Mouse (Mus musculus) bone marrow, adult 2 months (tissue): ENCODE data around the gene Mamstr. TPM values are rescaled to one million over a fixed set of nuclear protein-coding genes. Genes with fewer than 3 reads are reported as not detected.

Experiments used
- H3K27ac ChIP-seq: fragments of 200-500 bp; 2 replicates; pipeline ENCODE4 v1.5.1; 2012; ENCODE audit warnings: low read depth, mild to moderate bottlenecking, control low read depth, inconsistent platforms, low read length; ENCODE audit not compliant: control insufficient read depth, poor library complexity, insufficient read depth
- H3K4me1 ChIP-seq: fragments of 200-500 bp; 2 replicates; pipeline ENCODE4 v1.6.1; 2011; ENCODE audit warnings: low read length; ENCODE audit not compliant: control insufficient read depth, insufficient read depth
- H3K4me3 ChIP-seq: fragments of 200-500 bp; replicated peaks from 2 replicates; pipeline ENCODE3; 2011; ENCODE audit warnings: mild to moderate bottlenecking, low read depth, low read length, control low read depth; ENCODE audit not compliant: control insufficient read depth
- CTCF ChIP-seq: fragments of 200-500 bp; IDR thresholded peaks from 2 replicates; pipeline ENCODE4 v1.5.1; 2011; ENCODE audit warnings: low read length, control low read depth; ENCODE audit not compliant: control insufficient read depth, insufficient read depth
- POLR2A ChIP-seq: fragments of 200-500 bp; IDR thresholded peaks from 2 replicates; pipeline ENCODE4 v1.6.1; 2011; ENCODE audit warnings: low read depth, mild to moderate bottlenecking, control low read depth, low read length, borderline replicate concordance; ENCODE audit not compliant: control insufficient read depth
- WGBS: fragments of 180-500 bp; shearing (Covaris S2); methylation state at CpG from one replicate; pipeline ENCODE4 v1.1.7; 2018; 5-methylcytosine and 5-hydroxymethylcytosine counted together
- polyA plus RNA-seq: library from polyadenylated mRNA; stranded (reverse); fragments of >200 nt; gene quantifications from 2 replicates; pipeline ENCODE4 v1.2.4, GENCODE M21; 2011; ENCODE audit warnings: low replicate concordance; ENCODE audit not compliant: missing spikeins, insufficient read depth, insufficient read length

The Mamstr gene
- polyA plus RNA-seq, 1 experiment, result 1.00 TPM

DNA sequence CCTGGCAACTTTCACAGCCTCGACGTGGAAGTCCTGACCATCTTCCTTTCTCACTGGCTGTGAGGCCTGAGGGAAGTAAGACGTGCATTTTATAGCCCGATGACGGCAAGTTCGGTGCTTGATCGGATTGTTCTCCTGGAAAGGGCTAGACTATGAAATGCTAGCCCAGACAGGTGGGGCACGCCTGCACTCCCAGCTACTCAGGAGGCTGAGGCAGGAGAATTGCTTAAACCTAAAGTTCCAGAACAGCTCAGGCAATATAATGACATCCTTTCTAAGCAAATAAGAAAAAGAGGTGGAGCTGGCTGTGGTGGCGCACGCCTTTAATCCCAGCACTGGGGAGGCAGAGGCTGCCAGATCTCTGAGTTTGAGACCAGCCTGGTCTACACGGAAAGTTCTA is 16.3 kb upstream of the Mamstr start:
- no peak overlapping the region for H3K27ac ChIP-seq
- H3K4me1 ChIP-seq, result no peaks in the 10 kb centered on the region
- 89% methylated on average over 11 of the region's 11 CpGs for WGBS
- TF ChIP-seq POLR2A, result no peak
- no peak for TF ChIP-seq CTCF
- no peak overlapping the region for H3K4me3 ChIP-seq

DNA sequence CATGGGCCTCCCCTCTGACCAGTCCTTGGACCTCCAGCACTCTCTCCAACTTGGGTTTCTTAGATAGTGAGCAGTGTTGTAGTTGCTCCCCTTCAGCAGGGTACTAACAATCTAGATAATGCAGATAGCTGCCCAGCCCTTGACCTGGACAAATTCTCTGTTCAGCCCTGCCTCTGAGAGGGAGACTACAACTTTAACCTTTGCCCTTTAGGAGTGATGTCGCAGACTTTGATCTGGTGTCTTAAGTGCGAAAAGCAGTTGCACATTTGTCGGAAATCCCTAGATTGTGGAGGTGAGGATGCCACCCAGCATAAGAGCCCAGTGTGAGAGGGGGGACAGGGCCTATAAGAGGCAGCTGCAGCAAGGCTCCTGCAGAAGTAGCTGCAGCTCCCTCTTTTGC is 15.1 kb upstream of the Mamstr start:
- no peak overlapping the region for H3K27ac ChIP-seq
- 86% methylated on average over 3 of the region's 3 CpGs for WGBS
- no peak for TF ChIP-seq POLR2A
- no peak for TF ChIP-seq CTCF
- H3K4me3 ChIP-seq, result no peak overlapping the region
- no peaks in the 10 kb centered on the region for H3K4me1 ChIP-seq

DNA sequence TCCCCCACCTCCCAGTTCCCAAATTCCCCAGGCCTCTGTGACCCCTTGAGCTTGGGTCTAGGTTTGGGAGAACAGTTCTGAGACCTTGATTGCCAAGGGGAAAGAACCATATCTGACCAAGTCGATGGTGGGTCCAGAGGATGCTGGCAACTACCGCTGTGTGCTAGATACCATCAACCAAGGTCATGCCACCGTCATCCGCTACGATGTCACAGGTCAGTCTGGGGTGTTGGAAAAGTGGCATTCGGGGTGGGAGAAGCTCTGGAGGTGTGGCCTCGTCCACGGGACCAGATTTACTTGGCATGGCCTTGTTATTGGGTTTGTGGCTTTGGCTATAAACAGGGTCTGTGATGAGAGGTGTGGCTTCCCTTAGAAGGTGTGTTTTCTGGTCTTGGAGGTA is 14.3 kb upstream of the Mamstr start:
- WGBS, result 74% methylated on average over 8 of the region's 8 CpGs
- no peak for TF ChIP-seq POLR2A
- TF ChIP-seq CTCF, result no peak
- Histone ChIP-seq H3K27ac (no peak overlapping the region), H3K4me1 (no peaks in the 10 kb centered on the region), H3K4me3 (no peak overlapping the region)

DNA sequence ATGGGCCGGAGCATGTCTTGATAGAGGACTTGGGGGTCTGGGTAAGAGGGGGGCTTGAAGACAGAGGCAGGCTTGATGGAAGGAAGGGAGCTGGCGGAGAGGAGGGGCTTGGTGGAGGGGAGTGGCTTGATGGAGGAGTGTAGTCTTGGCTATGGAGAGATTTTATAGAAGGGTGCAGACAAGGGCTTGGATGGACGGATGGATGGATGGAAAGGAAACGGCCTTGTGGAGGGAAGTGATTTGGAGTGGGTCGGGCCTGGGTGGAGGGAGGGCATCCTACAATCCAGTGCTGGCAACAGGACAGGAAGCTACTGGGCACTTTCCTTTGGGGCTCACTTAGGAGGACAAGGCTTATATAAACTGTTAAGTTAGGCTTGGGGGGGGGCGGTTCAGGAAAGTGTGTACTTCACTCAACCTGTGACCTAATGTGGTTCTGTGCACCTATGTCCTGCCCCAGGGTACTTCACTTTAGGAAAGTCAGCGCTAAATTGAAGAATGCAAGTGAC is 13.2 kb upstream of the Mamstr start:
- H3K4me1 ChIP-seq, result no peaks in the 10 kb centered on the region
- no peak overlapping the region for H3K4me3 ChIP-seq
- TF ChIP-seq CTCF (no peak), POLR2A (no peak)
- H3K27ac ChIP-seq, result no peak overlapping the region
- 84% methylated on average over 7 of the region's 7 CpGs for WGBS

DNA sequence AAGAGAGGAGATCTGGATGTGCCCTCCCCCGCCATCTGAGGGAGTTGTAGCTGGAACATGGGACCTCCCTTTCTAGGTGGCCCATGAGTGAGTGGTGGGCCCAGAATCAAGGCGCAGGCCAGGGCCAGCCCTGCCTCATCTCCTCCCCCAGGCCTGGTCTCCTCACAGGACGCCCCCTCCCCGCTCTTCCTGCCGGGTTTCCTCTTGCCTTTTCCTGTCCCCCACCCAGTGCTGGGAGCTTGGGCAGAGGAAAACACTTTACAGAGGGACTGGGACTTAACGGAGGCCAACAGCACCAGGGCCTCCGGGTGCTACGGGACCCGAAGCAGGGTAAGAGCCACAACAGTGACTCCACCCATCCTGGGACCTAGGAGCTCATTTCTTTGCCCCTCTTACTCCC is 12.5 kb upstream of the Mamstr start, which contains the start of gene Rasip1:
Rasip1 (plus strand) TSS at position 228 of the 400 bp plus-strand sequence.
- no peak within 1 kb of the TSS for H3K4me3 ChIP-seq
- 60% methylated on average over 9 of the region's 9 CpGs for WGBS
- TF ChIP-seq POLR2A (no peak), CTCF (no peak)
- H3K4me1 ChIP-seq, result no peaks in the 10 kb centered on the region
- H3K27ac ChIP-seq, result peak within 1 kb of the TSS; percentile 24; the same call in 1 of the 2 replicates

DNA sequence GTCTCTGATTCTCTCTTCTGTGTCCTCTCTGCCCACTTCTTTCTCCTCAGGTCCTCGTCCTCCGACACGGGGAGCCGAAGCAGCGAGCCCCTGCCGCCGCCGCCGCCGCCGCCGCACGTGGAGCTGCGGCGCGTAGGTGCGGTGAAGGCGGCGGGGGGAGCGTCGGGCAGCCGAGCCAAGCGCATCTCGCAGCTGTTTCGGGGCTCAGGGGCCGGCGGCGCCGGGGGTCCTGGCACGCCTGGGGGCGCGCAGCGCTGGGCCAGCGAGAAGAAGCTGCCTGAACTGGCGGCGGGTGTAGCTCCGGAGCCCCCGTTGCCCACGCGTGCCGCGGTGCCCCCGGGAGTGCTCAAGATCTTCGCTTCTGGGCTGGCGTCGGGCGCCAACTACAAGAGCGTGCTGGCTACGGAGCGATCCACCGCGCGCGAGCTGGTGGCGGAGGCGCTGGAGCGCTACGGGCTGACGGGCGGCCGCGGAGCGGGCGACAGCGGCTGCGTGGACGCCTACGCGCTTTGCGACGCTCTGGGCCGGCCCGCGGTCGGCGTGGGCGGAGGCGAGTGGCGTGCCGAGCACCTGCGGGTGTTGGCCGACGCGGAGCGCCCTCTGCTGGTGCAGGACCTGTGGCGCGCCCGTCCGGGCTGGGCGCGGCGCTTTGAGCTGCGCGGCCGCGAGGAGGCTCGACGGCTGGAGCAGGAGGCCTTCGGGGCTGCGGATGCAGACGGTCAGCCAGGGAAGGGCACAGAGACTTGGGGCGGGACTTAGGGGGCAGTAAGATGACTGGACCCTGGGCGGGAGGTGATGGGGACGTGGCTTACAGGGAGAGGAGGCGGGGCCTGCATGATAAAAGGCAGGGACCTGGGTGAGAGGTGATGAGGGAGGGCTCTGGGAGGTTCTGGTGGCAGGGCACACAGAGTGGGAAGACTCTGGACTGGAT is 11.1 kb upstream of the Mamstr start:
- peak overlapping the region; percentile 64 for H3K4me3 ChIP-seq
- peak overlapping the region; percentile 24; the same call in 1 of the 2 replicates for H3K27ac ChIP-seq
- no peaks in the 10 kb centered on the region for H3K4me1 ChIP-seq
- WGBS, result 2% methylated on average over 105 of the region's 105 CpGs
- peak; percentile 90 for TF ChIP-seq CTCF
- peak; percentile 51; the same call in 1 of the 2 replicates for TF ChIP-seq POLR2A

DNA sequence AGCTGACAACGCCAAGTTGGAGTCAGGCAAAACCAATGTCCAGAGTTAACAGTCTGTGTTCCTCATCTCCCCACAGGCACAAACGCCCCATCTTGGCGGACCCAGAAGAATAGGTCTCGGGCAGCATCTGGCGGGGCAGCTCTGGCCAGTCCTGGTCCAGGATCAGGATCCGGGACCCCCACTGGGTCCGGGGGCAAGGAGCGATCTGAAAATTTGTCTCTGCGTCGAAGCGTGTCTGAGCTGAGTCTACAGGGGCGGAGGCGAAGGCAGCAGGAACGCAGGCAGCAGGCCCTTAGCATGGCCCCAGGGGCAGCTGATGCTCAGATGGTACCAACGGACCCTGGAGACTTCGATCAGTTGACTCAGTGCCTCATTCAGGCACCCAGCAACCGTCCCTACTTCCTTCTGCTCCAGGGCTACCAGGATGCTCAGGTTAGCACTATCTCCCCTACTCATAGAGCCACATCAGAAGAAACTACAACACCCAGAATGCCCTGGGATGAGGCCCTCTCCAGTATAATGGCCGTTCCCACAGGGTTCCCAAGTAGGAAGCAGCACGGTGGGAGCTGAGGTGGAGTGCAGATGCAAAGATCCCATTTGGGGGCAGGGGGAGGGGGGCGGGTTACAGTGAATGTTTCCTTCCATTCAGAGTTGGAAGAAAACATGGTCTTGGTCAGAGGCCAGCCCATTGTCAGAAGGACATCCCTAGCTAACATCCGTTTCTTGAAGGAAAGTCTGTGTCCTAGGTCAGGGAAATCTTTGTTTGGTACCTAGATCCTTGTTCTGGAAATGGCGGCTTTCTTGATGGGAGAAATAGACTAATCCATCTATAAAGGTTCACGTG is 9.5 kb upstream of the Mamstr start:
- Histone ChIP-seq H3K27ac (no peak overlapping the region), H3K4me3 (no peak overlapping the region), H3K4me1 (peaks cover 2% of the 10 kb centered on the region; the same call in 1 of the 2 replicates)
- TF ChIP-seq POLR2A (no peak), CTCF (no peak)
- 84% methylated on average over 23 of the region's 23 CpGs for WGBS

DNA sequence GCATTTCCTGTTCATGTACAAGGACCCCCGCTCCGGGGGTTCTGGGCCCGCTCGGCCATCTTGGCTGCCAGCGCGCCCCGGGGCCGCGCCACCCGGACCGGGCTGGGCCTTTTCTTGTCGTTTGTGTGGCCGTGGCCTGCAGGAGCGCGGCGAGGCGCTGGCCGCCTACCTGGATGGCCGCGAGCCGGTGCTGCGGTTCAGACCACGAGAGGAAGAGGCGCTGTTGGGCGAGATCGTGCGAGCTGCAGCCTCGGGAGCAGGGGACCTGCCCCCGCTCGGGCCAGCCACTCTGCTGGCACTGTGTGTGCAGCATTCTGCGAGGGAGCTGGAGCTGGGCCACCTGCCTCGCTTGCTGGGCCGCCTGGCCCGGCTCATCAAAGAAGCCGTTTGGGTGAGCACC is 7.3 kb upstream of the Mamstr start:
- TF ChIP-seq CTCF, result no peak
- TF ChIP-seq POLR2A, result no peak
- 80% methylated on average over 35 of the region's 35 CpGs for WGBS
- Histone ChIP-seq H3K4me1 (peaks cover 2% of the 10 kb centered on the region; the same call in 1 of the 2 replicates), H3K4me3 (no peak overlapping the region), H3K27ac (no peak overlapping the region)
